Mouse (Mus musculus) liver, embryonic 15.5 days (tissue): ENCODE results near the gene Kpna7. TPM values are rescaled to one million over a fixed set of nuclear protein-coding genes. Genes with fewer than 3 reads are reported as not detected.

Source experiments
- ATAC-seq: fragments of 200-750 bp; cut with Nextera tagmentation; 2 replicates; pipeline ENCODE4 v1.8.0; 2017; ENCODE audit warnings: moderate number of reproducible peaks, mild to moderate bottlenecking, moderate library complexity; ENCODE audit not compliant: insufficient read depth
- H3K27ac ChIP-seq: fragments of 300-500 bp; sonication (generic); replicated peaks from 2 replicates; pipeline ENCODE4 v1.5.1; 2015; ENCODE audit warnings: mild to moderate bottlenecking, inconsistent platforms
- H3K27me3 ChIP-seq: fragments of 300-500 bp; sonication (generic); 2 replicates; pipeline ENCODE4 v1.6.1; 2015; ENCODE audit warnings: mild to moderate bottlenecking, inconsistent platforms
- H3K36me3 ChIP-seq: fragments of 300-500 bp; sonication (generic); replicated peaks from 2 replicates; pipeline ENCODE4 v1.6.1; 2015; ENCODE audit warnings: moderate library complexity, mild to moderate bottlenecking, inconsistent platforms
- H3K4me1 ChIP-seq: fragments of 300-500 bp; sonication (generic); replicated peaks from 2 replicates; pipeline ENCODE4 v1.6.1; 2015; ENCODE audit warnings: inconsistent platforms
- H3K4me2 ChIP-seq: fragments of 300-500 bp; sonication (generic); 2 replicates; pipeline ENCODE4 v1.6.1; 2015; ENCODE audit warnings: moderate library complexity, mild to moderate bottlenecking, inconsistent platforms
- H3K4me3 ChIP-seq: fragments of 300-500 bp; sonication (generic); replicated peaks from 2 replicates; pipeline ENCODE4 v1.5.1; 2015; ENCODE audit warnings: mild to moderate bottlenecking, inconsistent platforms
- H3K9ac ChIP-seq: fragments of 300-500 bp; sonication (generic); 2 replicates; pipeline ENCODE4 v1.6.1; 2015; ENCODE audit warnings: moderate library complexity, mild to moderate bottlenecking, inconsistent platforms
- H3K9me3 ChIP-seq: fragments of 300-500 bp; sonication (generic); replicated peaks from 2 replicates; pipeline ENCODE4 v1.6.1; 2016; ENCODE audit warnings: inconsistent platforms
- WGBS: fragments of 180-500 bp; shearing (Covaris S2); methylation state at CpG from one replicate; pipeline ENCODE4 v1.1.7; 2015; ENCODE audit warnings: mixed read lengths; ENCODE audit not compliant: insufficient replicate concordance; 5-methylcytosine and 5-hydroxymethylcytosine counted together
- polyA plus RNA-seq: library from polyadenylated mRNA; unstranded; fragments of >200 nt; fragmentation: Nextera tagmentation; extraction: Ambion mirVana; gene quantifications from 2 replicates; pipeline ENCODE4 v1.2.1, GENCODE M21; 2015

Kpna7 gene
- polyA plus RNA-seq, 1 experiment from 2014 or later, result 0.10 TPM

- H3K36me3 ChIP-seq, result no peaks in the 10 kb centered on the region
- 77% methylated on average over 4 of the region's 4 CpGs for WGBS
- no peak overlapping the region for H3K4me3 ChIP-seq
- no peaks in the 10 kb centered on the region for H3K4me1 ChIP-seq
- no peak overlapping the region for H3K27ac ChIP-seq
- no peak overlapping the region for H3K4me2 ChIP-seq
- no peak overlapping the region for H3K9ac ChIP-seq
- no peaks in the 10 kb centered on the region for H3K27me3 ChIP-seq
- ATAC-seq, result no peak
- no peaks in the 10 kb centered on the region for H3K9me3 ChIP-seq
Measured at GRCm38 (mm10) chr5:144989061-144989405, 94.8 kb downstream of the Kpna7 start.

- no peak for ATAC-seq
- 34% methylated on average over 9 of the region's 9 CpGs for WGBS
- no peak overlapping the region for H3K27ac ChIP-seq
Measured at GRCm38 (mm10) chr5:144988340-144989060, 95.3 kb downstream of the Kpna7 start.

GRCm38 (mm10) chr5:144987561-144987960, 96.3 kb downstream of the Kpna7 start:
- no peak overlapping the region for H3K27ac ChIP-seq
- no peak overlapping the region for H3K4me2 ChIP-seq
- WGBS, result 74% methylated on average over 13 of the region's 13 CpGs
- no peaks in the 10 kb centered on the region for H3K4me1 ChIP-seq
- no peak overlapping the region for H3K4me3 ChIP-seq
- H3K9ac ChIP-seq, result no peak overlapping the region
- no peaks in the 10 kb centered on the region for H3K9me3 ChIP-seq
- ATAC-seq, result no peak
- no peaks in the 10 kb centered on the region for H3K27me3 ChIP-seq
- no peaks in the 10 kb centered on the region for H3K36me3 ChIP-seq

More at GRCm38 (mm10) chr5:144988340-144989060, 95.3 kb downstream of the Kpna7 start:
- Histone ChIP-seq H3K9me3 (no peaks in the 10 kb centered on the region), H3K4me1 (no peaks in the 10 kb centered on the region), H3K27me3 (no peaks in the 10 kb centered on the region), H3K36me3 (no peaks in the 10 kb centered on the region), H3K4me3 (no peak overlapping the region), H3K4me2 (no peak overlapping the region), H3K9ac (no peak overlapping the region)

DNA sequence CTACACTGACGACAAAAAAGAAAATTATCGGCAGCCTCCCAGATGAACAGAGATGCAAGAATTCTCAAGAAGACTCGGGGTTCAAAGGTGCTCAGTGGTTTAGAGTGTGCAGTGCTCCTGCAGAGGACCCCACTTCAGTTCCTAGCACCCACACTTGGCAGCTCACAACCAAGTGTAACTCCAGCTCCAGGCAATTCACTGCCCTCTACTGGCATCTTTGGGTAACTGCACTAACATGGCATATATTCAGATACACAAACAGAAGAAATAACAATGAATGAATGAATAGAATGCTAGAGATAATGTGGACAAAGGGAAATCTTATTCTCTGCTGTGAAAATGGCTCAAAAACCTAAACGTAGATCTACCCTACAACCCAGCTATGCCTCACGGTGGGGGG, 99.0 kb downstream of the Kpna7 start:
- Histone ChIP-seq H3K4me3 (no peak overlapping the region), H3K27ac (no peak overlapping the region), H3K4me2 (no peak overlapping the region), H3K27me3 (no peaks in the 10 kb centered on the region), H3K9me3 (no peaks in the 10 kb centered on the region), H3K9ac (no peak overlapping the region), H3K4me1 (no peaks in the 10 kb centered on the region), H3K36me3 (no peaks in the 10 kb centered on the region)
- WGBS, result 78% methylated on average over 5 of the region's 5 CpGs
- no peak for ATAC-seq

DNA sequence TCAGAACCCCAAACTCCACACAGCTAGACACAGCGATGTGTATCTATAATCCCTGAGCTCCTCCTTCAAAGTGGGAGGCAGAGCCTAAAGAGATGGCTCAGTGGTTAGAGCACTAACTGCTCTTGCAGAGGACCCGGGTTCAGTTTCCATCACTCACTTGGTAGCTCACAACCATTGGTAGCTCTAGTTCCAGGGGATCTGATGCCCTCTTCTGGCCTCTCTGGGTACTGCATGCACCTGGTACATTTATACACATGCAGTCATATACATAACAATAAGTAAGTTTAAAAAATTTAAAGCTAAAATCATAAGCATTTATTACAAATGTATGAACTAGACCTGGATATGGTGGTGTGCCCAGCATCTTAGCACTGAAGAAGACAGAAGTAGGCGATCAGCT, 100.6 kb downstream of the Kpna7 start:
- Histone ChIP-seq H3K4me1 (no peaks in the 10 kb centered on the region), H3K9me3 (no peaks in the 10 kb centered on the region), H3K27ac (no peak overlapping the region), H3K27me3 (no peaks in the 10 kb centered on the region), H3K4me2 (no peak overlapping the region), H3K4me3 (no peak overlapping the region), H3K36me3 (no peaks in the 10 kb centered on the region), H3K9ac (no peak overlapping the region)
- ATAC-seq, result no peak
- 68% methylated on average over 3 of the region's 3 CpGs for WGBS

- Histone ChIP-seq H3K4me2 (no peak overlapping the region), H3K4me3 (no peak overlapping the region), H3K9ac (no peak overlapping the region), H3K4me1 (no peaks in the 10 kb centered on the region), H3K9me3 (no peaks in the 10 kb centered on the region), H3K27me3 (no peaks in the 10 kb centered on the region), H3K36me3 (no peaks in the 10 kb centered on the region), H3K27ac (no peak overlapping the region)
- WGBS, result 60% methylated on average over 6 of the region's 6 CpGs
- ATAC-seq, result no peak
Measured at GRCm38 (mm10) chr5:144979110-144979509, 104.7 kb downstream of the Kpna7 start.

GRCm38 (mm10) chr5:144978533-144979107, 105.2 kb downstream of the Kpna7 start:
- ATAC-seq, result no peak

DNA sequence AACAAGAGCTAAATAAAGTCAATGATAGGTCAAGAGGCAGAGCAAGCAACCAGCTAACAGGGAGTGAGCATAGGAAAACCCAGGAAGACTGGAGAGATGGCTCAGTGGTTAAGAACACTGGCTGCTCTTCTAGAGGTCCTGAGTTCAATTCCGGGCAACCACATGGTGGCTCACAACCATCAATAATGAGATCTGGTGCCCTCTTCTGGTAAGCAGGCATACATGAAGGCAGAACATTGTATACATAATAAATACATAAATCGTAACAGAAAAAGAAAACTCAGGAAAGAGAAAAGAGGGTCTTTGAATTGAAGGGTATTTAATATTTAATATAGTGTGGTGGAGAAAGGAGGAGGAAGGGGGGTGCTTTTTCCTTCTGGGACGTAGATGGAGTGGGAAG, 112.6 kb downstream of the Kpna7 start:
- peaks cover 27% of the 10 kb centered on the region for H3K27me3 ChIP-seq
- no peak overlapping the region for H3K9ac ChIP-seq
- 0 out of 2 replicates have a peak, but pooled peaks cover 4% of the 10 kb centered on the region for H3K4me1 ChIP-seq
- no peak for ATAC-seq
- H3K27ac ChIP-seq, result no peak overlapping the region
- H3K4me3 ChIP-seq, result no peak overlapping the region
- no peak overlapping the region for H3K4me2 ChIP-seq
- no peaks in the 10 kb centered on the region for H3K9me3 ChIP-seq
- no peaks in the 10 kb centered on the region for H3K36me3 ChIP-seq
- 52% methylated on average over 3 of the region's 3 CpGs for WGBS

More at GRCm38 (mm10) chr5:144978533-144979107, 105.2 kb downstream of the Kpna7 start:
- Histone ChIP-seq H3K9ac (no peak overlapping the region), H3K27ac (no peak overlapping the region), H3K36me3 (no peaks in the 10 kb centered on the region), H3K27me3 (no peaks in the 10 kb centered on the region), H3K4me3 (no peak overlapping the region), H3K4me2 (no peak overlapping the region), H3K9me3 (no peaks in the 10 kb centered on the region), H3K4me1 (no peaks in the 10 kb centered on the region)
- 24% methylated on average over 10 of the region's 10 CpGs for whole genome bisulfite sequencing

DNA sequence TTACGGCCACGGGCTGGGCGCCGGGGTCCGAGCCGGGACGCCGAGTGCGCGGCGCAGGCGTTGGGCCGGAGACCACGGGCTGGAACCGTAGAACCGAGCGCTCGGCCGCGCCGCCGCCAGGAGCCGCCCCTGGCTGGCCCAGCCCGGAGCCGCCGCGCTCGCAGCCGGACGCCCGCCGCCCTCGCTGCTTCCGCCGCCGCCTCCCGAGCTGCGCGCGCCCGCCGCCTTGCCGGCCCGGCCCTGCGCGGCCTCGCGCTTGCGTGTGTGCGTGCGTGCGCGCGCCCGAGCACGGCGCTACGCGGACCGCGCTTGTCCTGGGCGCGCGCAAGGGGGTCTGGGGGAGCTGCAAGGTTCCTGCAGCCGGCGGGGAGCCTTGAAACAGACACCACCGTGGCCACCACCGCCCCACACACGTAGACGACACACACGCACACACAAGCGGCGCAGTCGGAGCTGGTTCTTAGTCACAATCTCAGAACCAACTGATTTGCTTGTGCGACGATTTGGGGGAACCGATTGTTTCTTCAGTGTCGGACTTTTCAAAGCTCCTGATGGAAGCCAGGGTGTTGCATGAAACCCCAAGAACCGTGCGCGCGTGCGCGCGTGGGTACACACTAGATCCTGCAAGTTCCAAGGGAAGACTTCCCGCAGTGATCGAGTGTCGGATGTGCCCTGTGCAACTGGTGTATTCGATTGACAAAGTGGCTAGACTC, 118.0 kb downstream of the Kpna7 start, which contains the start of gene Smurf1:
Gene Smurf1, minus strand, starts transcription at position 209 of the 713 bp plus-strand sequence.
- H3K36me3 ChIP-seq, result no peaks in the 10 kb centered on the region
- H3K4me3 ChIP-seq, result peak within 1 kb of the TSS; percentile 68
- peak within 1 kb of the TSS; percentile 66 for H3K27ac ChIP-seq
- ATAC-seq, result peak; percentile 67
- peaks cover 23% of the 10 kb centered on the region for H3K4me1 ChIP-seq
- WGBS, result under 1% methylated on average over 79 of the region's 89 CpGs
- no peaks in the 10 kb centered on the region for H3K9me3 ChIP-seq
- peak within 1 kb of the TSS; percentile 55; the same call in 1 of the 2 replicates for H3K9ac ChIP-seq
- peak within 1 kb of the TSS; percentile 82 for H3K4me2 ChIP-seq
- peaks cover 40% of the 10 kb centered on the region for H3K27me3 ChIP-seq

GRCm38 (mm10) chr5:144964872-144965638, 118.8 kb downstream of the Kpna7 start:
- WGBS, result under 1% methylated on average over 29 of the region's 56 CpGs
- peak; percentile 73 for ATAC-seq
- peak overlapping the region; percentile 68 for H3K4me3 ChIP-seq

More at GRCm38 (mm10) chr5:144964872-144965638, 118.8 kb downstream of the Kpna7 start:
- Histone ChIP-seq H3K36me3 (no peaks in the 10 kb centered on the region), H3K4me1 (peaks cover 23% of the 10 kb centered on the region), H3K27ac (peak overlapping the region; percentile 66), H3K4me2 (peak overlapping the region; percentile 82), H3K27me3 (peaks cover 40% of the 10 kb centered on the region), H3K9me3 (no peaks in the 10 kb centered on the region), H3K9ac (peak overlapping the region; percentile 55; the same call in 1 of the 2 replicates)
